Mouse (Mus musculus): ENCODE results near the gene Msx1.

DNA sequence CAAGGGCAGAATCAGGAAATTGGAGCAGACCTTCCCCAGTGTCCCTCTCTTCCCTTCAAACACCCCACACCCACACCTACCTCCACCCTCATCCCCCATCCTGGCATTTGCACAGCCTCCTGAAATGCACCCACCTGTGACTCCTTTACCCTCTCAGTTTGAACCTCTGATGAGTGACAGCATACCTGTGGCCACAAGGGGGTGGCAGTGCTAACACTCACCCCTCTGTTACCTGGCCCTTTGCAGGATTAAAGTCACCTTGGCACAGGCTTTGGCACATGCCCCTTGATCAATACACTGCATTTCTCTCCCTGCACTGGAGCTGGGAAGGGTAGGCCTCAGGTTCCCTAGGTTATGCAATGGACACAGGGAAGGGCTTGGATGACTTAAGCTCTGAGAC, 10.2 kb downstream of the Msx1 start:
- TF ChIP-seq CTCF (IDR thresholded peaks at IDR 0.05; ENCODE audit: extremely low read depth, insufficient read depth, insufficient read length, insufficient replicate concordance) (no peak), POLR2A (IDR thresholded peaks at IDR 0.05; ENCODE audit: low read depth, low read length) (no peak)

Data from spleen, adult 2 months (tissue).